Mouse (Mus musculus): ENCODE data around the gene Krt17. TPM values are rescaled to one million over a fixed set of nuclear protein-coding genes. Genes with fewer than 3 reads are reported as not detected.

The Krt17 gene
- polyA plus RNA-seq, 1 experiment: 0.65 TPM

DNA sequence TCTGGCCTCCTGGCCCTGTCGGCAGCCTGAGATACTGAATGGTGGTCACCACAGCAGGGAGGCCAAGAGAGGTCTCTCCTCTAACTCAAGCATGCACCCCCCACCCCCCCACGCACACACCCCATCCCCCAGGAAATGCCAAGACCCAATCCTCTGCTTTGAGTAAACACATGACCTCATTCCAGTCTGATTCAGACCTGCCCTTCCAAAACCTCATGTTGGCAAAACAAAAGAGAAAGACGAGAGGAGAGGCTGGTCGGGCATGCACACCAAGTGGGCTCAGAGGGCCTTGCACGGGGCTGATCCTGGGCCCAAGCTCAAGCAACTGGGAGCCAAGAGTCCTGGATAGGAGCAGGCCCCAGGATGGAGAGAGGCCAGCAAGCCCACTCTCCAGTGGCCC is 29.4 kb upstream of the Krt17 start:
- peak; percentile 43 for DNase-seq

GRCm38 (mm10) chr11:100288942-100289341 is 28.1 kb upstream of the Krt17 start:
- Histone ChIP-seq H3K4me1 (ENCODE audit: control insufficient read depth, insufficient read depth, low read length) (peaks cover 25% of the 10 kb centered on the region), H3K4me3 (replicated peaks; ENCODE audit: extremely low read depth, low read depth, low read length) (no peak overlapping the region)
- DNase-seq: peak; percentile 78
- 40% methylated on average over 6 of the region's 6 CpGs for WGBS
- no peak for TF ChIP-seq POLR2A (IDR thresholded peaks at IDR 0.05; ENCODE audit: borderline replicate concordance, extremely low read depth, low read depth, low read length)
- TF ChIP-seq CTCF (IDR thresholded peaks at IDR 0.05; ENCODE audit: insufficient read depth, low read length): no peak

More for the DNA sequence above, 29.4 kb upstream of the Krt17 start:
- 31% methylated on average over 5 of the region's 5 CpGs for WGBS
- no peak overlapping the region for H3K4me3 ChIP-seq (replicated peaks; ENCODE audit: extremely low read depth, low read depth, low read length)
- H3K4me1 ChIP-seq (ENCODE audit: control insufficient read depth, insufficient read depth, low read length): peaks cover 25% of the 10 kb centered on the region
- no peak for TF ChIP-seq CTCF (IDR thresholded peaks at IDR 0.05; ENCODE audit: insufficient read depth, low read length)
- TF ChIP-seq POLR2A (IDR thresholded peaks at IDR 0.05; ENCODE audit: borderline replicate concordance, extremely low read depth, low read depth, low read length): no peak

- WGBS: 44% methylated on average over 10 of the region's 10 CpGs
Observed at GRCm38 (mm10) chr11:100287024-100287423, 26.2 kb upstream of the Krt17 start.

DNA sequence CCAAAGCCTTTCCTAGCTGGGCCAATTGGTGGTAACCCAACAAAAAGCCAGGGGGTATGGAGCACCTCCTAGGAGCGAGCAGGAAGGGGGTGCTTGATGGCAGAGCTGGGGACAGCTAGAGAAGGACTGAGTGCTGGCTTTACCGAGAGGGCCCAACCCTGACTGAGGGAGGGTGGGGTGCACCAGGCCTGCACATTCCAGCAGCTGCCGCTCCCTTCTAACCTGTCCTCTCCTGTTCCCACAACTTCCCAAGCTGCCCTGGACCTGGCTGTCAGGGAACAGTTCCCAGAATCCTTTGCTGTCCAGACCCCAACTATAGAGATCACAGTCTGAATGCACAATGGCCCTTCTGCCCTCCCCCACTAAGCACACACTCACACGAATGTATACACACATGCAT is 24.2 kb upstream of the Krt17 start:
- 57% methylated on average over 4 of the region's 4 CpGs for WGBS
- no peak for TF ChIP-seq CTCF (IDR thresholded peaks at IDR 0.05; ENCODE audit: insufficient read depth, low read length)
- H3K4me3 ChIP-seq (replicated peaks; ENCODE audit: extremely low read depth, low read depth, low read length): no peak overlapping the region
- H3K4me1 ChIP-seq (ENCODE audit: control insufficient read depth, insufficient read depth, low read length): peaks cover 19% of the 10 kb centered on the region
- peak; percentile 37 for DNase-seq

More at GRCm38 (mm10) chr11:100287024-100287423, 26.2 kb upstream of the Krt17 start:
- Histone ChIP-seq H3K4me3 (replicated peaks; ENCODE audit: extremely low read depth, low read depth, low read length) (no peak overlapping the region), H3K4me1 (ENCODE audit: control insufficient read depth, insufficient read depth, low read length) (peaks cover 25% of the 10 kb centered on the region)
- TF ChIP-seq CTCF (IDR thresholded peaks at IDR 0.05; ENCODE audit: insufficient read depth, low read length) (no peak), POLR2A (IDR thresholded peaks at IDR 0.05; ENCODE audit: borderline replicate concordance, extremely low read depth, low read depth, low read length) (no peak)
- peak; percentile 73 for DNase-seq

DNA sequence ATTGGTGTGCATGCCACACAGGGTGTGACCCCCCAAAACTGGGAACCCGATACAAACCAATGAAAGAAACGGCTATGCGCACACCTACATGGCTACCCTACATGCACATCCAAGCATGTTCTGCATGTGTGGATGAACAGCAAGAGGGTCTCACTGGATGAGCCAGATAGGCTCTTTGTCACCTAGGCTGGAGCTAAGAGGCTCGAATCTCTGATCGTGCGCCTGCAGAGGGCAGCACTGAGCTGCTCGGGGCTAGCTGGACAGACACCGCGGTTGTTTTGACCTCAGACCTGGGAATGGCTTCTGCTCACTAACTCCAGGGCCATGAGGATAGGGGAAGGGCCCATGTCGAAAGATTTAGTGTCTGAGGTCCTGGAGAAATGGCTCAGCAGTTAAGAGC is 21.7 kb upstream of the Krt17 start:
- TF ChIP-seq CTCF (IDR thresholded peaks at IDR 0.05; ENCODE audit: insufficient read depth, low read length) (peak; percentile 79), POLR2A (IDR thresholded peaks at IDR 0.05; ENCODE audit: borderline replicate concordance, extremely low read depth, low read depth, low read length) (no peak)
- Histone ChIP-seq H3K4me1 (ENCODE audit: control insufficient read depth, insufficient read depth, low read length) (peaks cover 7% of the 10 kb centered on the region), H3K4me3 (replicated peaks; ENCODE audit: extremely low read depth, low read depth, low read length) (no peak overlapping the region)
- peak; percentile 86 for DNase-seq
- WGBS: 21% methylated on average over 10 of the region's 10 CpGs

DNA sequence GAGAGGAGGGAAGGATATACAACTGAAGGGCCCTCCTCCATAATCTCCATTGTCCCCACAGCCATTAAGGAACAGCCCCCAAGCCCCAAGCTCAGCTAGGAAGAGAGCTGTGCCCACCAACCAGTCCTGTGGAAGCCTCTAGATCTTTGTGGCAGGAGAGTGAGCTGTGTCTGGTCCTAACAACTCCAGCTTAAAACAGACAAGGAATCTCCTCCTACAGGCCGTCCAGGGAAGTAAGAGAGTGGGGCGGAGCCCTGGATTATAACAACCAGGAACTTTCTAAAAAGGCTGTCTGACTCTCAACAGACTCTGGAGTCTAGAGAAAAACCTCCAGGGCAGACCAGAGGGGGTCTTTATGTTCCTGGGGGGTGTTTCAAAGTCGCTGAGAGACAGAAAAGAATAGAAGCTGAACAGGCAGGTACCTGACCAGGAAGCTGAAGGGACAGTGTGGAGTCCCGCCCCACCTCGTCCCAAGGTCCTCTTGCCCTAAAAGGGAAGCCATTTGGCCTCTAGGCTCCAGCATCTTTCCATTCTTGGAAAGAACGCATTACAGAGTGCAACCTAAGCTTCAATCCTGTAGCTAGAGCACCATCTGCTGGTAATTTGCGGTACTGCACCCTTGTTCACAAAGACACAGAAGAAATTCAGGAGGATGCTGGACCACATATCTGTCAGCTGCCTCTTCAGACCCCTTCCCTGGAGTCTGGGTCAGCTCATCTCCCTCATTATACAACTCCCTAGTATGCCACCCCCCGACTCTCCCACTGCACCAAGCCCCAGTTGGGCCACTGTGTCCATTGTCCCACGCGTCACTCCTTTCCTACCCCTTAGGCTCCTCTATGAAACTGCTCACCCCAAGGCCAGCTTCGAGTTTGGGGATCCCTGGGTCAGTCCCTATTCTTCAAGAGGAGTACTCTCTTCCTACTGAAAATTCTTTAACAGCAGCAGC is 21.0 kb upstream of the Krt17 start:
- H3K4me1 ChIP-seq (ENCODE audit: control insufficient read depth, insufficient read depth, low read length): peaks cover 3% of the 10 kb centered on the region
- peak; percentile 86 for DNase-seq
- TF ChIP-seq POLR2A (IDR thresholded peaks at IDR 0.05; ENCODE audit: borderline replicate concordance, extremely low read depth, low read depth, low read length) (no peak), CTCF (IDR thresholded peaks at IDR 0.05; ENCODE audit: insufficient read depth, low read length) (peak; percentile 48)

DNA sequence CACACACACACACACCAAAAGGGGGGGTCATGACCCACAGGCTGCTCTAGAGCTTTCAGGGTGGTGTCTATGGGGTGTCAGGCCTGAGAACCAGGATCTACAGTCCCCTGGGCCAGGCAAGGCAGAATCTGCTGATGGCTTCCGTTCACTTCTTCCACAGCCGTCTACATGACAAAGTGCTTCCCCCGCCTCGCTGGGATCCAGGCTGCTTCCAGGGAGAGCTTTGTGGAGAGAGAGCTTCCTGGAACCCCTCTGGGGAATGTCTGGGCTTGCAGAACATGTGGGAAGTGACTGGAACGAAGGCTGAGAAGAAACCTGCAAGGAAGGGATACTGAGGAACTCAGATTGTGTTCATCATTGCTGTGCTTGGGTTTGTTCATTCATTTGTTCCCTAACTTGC is 17.9 kb upstream of the Krt17 start:
- no peak for DNase-seq
- WGBS: 38% methylated on average over 5 of the region's 5 CpGs
- no peak for TF ChIP-seq CTCF (IDR thresholded peaks at IDR 0.05; ENCODE audit: insufficient read depth, low read length)
- no peak for TF ChIP-seq POLR2A (IDR thresholded peaks at IDR 0.05; ENCODE audit: borderline replicate concordance, extremely low read depth, low read depth, low read length)

More for the DNA sequence above, 21.0 kb upstream of the Krt17 start:
- whole genome bisulfite sequencing: 23% methylated on average over 11 of the region's 11 CpGs
- no peak overlapping the region for H3K4me3 ChIP-seq (replicated peaks; ENCODE audit: extremely low read depth, low read depth, low read length)

GRCm38 (mm10) chr11:100277726-100278480 is 17.1 kb upstream of the Krt17 start:
- no peak for TF ChIP-seq CTCF (IDR thresholded peaks at IDR 0.05; ENCODE audit: insufficient read depth, low read length)
- no peak for TF ChIP-seq POLR2A (IDR thresholded peaks at IDR 0.05; ENCODE audit: borderline replicate concordance, extremely low read depth, low read depth, low read length)
- H3K4me1 ChIP-seq (ENCODE audit: control insufficient read depth, insufficient read depth, low read length): no peaks in the 10 kb centered on the region
- no peak overlapping the region for H3K4me3 ChIP-seq (replicated peaks; ENCODE audit: extremely low read depth, low read depth, low read length)
- DNase-seq: no peak
- WGBS: 54% methylated on average over 15 of the region's 15 CpGs

More for the DNA sequence above, 17.9 kb upstream of the Krt17 start:
- H3K4me1 ChIP-seq (ENCODE audit: control insufficient read depth, insufficient read depth, low read length): no peaks in the 10 kb centered on the region
- no peak overlapping the region for H3K4me3 ChIP-seq (replicated peaks; ENCODE audit: extremely low read depth, low read depth, low read length)

DNA sequence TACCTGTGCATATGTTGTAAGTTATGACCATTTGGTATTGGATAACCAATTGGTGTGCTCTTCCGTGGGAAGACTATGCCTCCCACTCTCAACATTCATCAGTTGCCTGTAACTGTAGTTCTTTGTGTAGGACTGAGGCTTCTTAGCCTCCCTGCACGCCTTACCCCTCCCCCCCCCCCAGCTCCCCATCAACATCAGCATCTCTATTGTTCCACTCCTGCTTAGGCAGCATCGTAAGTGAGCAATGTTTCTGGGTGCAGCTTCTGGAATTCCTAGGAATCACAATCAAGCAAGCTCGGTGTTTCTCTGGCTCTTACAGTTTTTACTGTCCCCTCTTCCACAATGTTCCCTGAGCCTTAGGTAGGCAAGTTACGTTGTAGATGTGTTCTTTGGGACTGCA is 14.6 kb upstream of the Krt17 start:
- no peak for TF ChIP-seq CTCF (IDR thresholded peaks at IDR 0.05; ENCODE audit: insufficient read depth, low read length)
- WGBS: 60% methylated on average over 5 of the region's 5 CpGs
- DNase-seq: no peak

More for the DNA sequence above, 14.6 kb upstream of the Krt17 start:
- Histone ChIP-seq H3K4me1 (ENCODE audit: control insufficient read depth, insufficient read depth, low read length) (no peaks in the 10 kb centered on the region), H3K4me3 (replicated peaks; ENCODE audit: extremely low read depth, low read depth, low read length) (no peak overlapping the region)
